ENCODE assay signal across 8 mouse cellular contexts in genomic region chr2:29666589-29666988, GRCm38 (mm10). TPM values are rescaled to one million over a fixed set of nuclear protein-coding genes. Genes with fewer than 3 reads are reported as not detected.
DNase-seq lines count a peak whose midpoint lies in the region; ATAC-seq and TF ChIP-seq lines count a peak whose summit lies in the region.

No protein-coding gene starts in this region.

- DNase-seq in neural tube, embryonic 10.5 days (ENCODE audit: extremely low spot score, low spot score) = peak; percentile 48
- peak; percentile 72 for DNase-seq in embryo, embryonic 11 days
- peak; percentile 62 to 64 for DNase-seq in heart, postnatal 10 days
- peak; percentile 57 for DNase-seq in liver, adult 2 months (ENCODE audit: extremely low read depth, low read depth, low spot score)
- DNase-seq in neural tube, embryonic 11.5 days (ENCODE audit: low spot score) = peak; percentile 51
- DNase-seq in left cerebral cortex, adult 9 months (ENCODE audit: low spot score in 2 of 2) = no peak

- no peak for TF ChIP-seq CTCF in liver, adult 2 months (IDR thresholded peaks at IDR 0.05; ENCODE audit: low read depth, low read length)

- H3K4me2 ChIP-seq in neural tube, embryonic 15.5 days = no peak overlapping the region
- no peak overlapping the region for H3K4me2 ChIP-seq in neural tube, embryonic 11.5 days (ENCODE audit: low read depth)

- intact Hi-C loops in heart, postnatal 10 days (cut with DNase I) = no loop called here

- H3K4me3 ChIP-seq in neural tube, embryonic 15.5 days (replicated peaks) = no peak overlapping the region
- H3K4me3 ChIP-seq in liver, adult 2 months (ENCODE audit: insufficient read depth, low read depth, low read length) = no peak overlapping the region
- no peak overlapping the region for H3K4me3 ChIP-seq in neural tube, embryonic 11.5 days (ENCODE audit: low read depth, low read length)

- H3K27me3 ChIP-seq in neural tube, embryonic 15.5 days (replicated peaks) = no peaks in the 10 kb centered on the region
- H3K27me3 ChIP-seq in liver, adult 2 months (ENCODE audit: control insufficient read depth, insufficient read depth, low read length) = no peaks in the 10 kb centered on the region
- no peaks in the 10 kb centered on the region for H3K27me3 ChIP-seq in neural tube, embryonic 11.5 days (ENCODE audit: control insufficient read depth, insufficient read depth, low read length)

- no peak overlapping the region; the same call in 1 of the 2 replicates for H3K27ac ChIP-seq in neural tube, embryonic 15.5 days (replicated peaks)
- no peak overlapping the region for H3K27ac ChIP-seq in liver, adult 2 months (replicated peaks; ENCODE audit: insufficient read depth, low read depth, low read length)
- no peak overlapping the region for H3K27ac ChIP-seq in neural tube, embryonic 11.5 days (ENCODE audit: low read depth, low read length)

- H3K36me3 ChIP-seq in neural tube, embryonic 15.5 days = no peaks in the 10 kb centered on the region
- no peaks in the 10 kb centered on the region for H3K36me3 ChIP-seq in liver, adult 2 months (ENCODE audit: control insufficient read depth, insufficient read depth, low read length)
- H3K36me3 ChIP-seq in neural tube, embryonic 11.5 days (ENCODE audit: control insufficient read depth, insufficient read depth, low read length) = no peaks in the 10 kb centered on the region

- TF ChIP-seq POLR2A in liver, adult 2 months (IDR thresholded peaks at IDR 0.05; ENCODE audit: extremely low read depth, insufficient read depth, low read length) = no peak

- ATAC-seq in neural tube, embryonic 15.5 days (ENCODE audit: low FRiP score) = no peak
- no peak for ATAC-seq in neural tube, embryonic 11.5 days (ENCODE audit: insufficient read depth, low FRiP score, low TSS enrichment)
- no peak for ATAC-seq in erythroblast, adult 5-6 weeks (replicated peaks; ENCODE audit: low FRiP score, poor library complexity, severe bottlenecking)

- peaks cover 28% of the 10 kb centered on the region; the same call in 1 of the 2 replicates for H3K79me2 ChIP-seq in liver, adult 2 months (ENCODE audit: control insufficient read depth, insufficient read depth, low read length)

- WGBS in neural tube, embryonic 15.5 days = 8% methylated on average over 7 of the region's 7 CpGs
- WGBS in liver, adult 2 months = 24% methylated on average over 7 of the region's 7 CpGs
- WGBS in neural tube, embryonic 11.5 days = 1% methylated on average over 7 of the region's 7 CpGs

- H3K9me3 ChIP-seq in neural tube, embryonic 15.5 days (replicated peaks) = no peaks in the 10 kb centered on the region
- no peaks in the 10 kb centered on the region for H3K9me3 ChIP-seq in neural tube, embryonic 11.5 days (ENCODE audit: control insufficient read depth, low read length)

- peaks cover 68% of the 10 kb centered on the region for H3K4me1 ChIP-seq in neural tube, embryonic 15.5 days
- H3K4me1 ChIP-seq in liver, adult 2 months (ENCODE audit: control insufficient read depth, insufficient read depth, low read length) = peaks cover 49% of the 10 kb centered on the region
- H3K4me1 ChIP-seq in neural tube, embryonic 11.5 days (ENCODE audit: control insufficient read depth, insufficient read depth, low read length) = peaks cover 13% of the 10 kb centered on the region

- H3K9ac ChIP-seq in neural tube, embryonic 15.5 days (replicated peaks) = no peak overlapping the region
- no peak overlapping the region for H3K9ac ChIP-seq in liver, adult 2 months (ENCODE audit: low read depth, low read length)
- no peak overlapping the region for H3K9ac ChIP-seq in neural tube, embryonic 11.5 days (ENCODE audit: low read length)

RNA-seq across cellular contexts. Expression of gene Rapgef1, which starts 47.1 kb away (rescaled TPM):
- 16.3 and 16.9 TPM in 2 replicates for polyA plus RNA-seq in neural tube, embryonic 15.5 days (2015; fragmentation: Nextera tagmentation; extraction: Ambion mirVana)
- 100 to 1,000 TPM in 1 of 2 experiments, 10 to 100 TPM in 1; 92.7 to 102 TPM for total RNA-seq in heart, postnatal 10 days (2021)
- 11.8 and 16.8 TPM in 2 replicates for total RNA-seq in liver, adult 2 months (2014; rRNA removed)
- 24.9 and 25.3 TPM in 2 replicates for polyA plus RNA-seq in liver, adult 2 months (2012; rRNA removed)
- 21.3 and 23.5 TPM in 2 replicates for polyA plus RNA-seq in neural tube, embryonic 11.5 days (2014; fragmentation: Nextera tagmentation; extraction: Ambion mirVana)
- total RNA-seq in erythroblast, adult 5-6 weeks (2015; ENCODE audit: low replicate concordance) = 7.5 and 8.5 TPM in 2 replicates
- 7.3 and 13.0 TPM in 2 replicates for total RNA-seq in erythroblast, adult 5-6 weeks (2017; ENCODE audit: low replicate concordance)

Comparison
In these comparisons a context has a peak if more than half of its experiments do, and no peak if none do; other contexts are left out.
1. DNase-seq: peak in neural tube, embryonic 10.5 days (single experiment), embryo, embryonic 11 days (single experiment), heart, postnatal 10 days (2 of 2), liver, adult 2 months (single experiment) and neural tube, embryonic 11.5 days (single experiment); none in left cerebral cortex, adult 9 months (0 of 2).